Mouse (Mus musculus) adrenal gland, adult 8-10 months (tissue): ENCODE measurements around the gene Gm11939. TPM values are rescaled to one million over a fixed set of nuclear protein-coding genes. Genes with fewer than 3 reads are reported as not detected.

Experiments
- total RNA-seq, 4 experiments: library from RNA; stranded (reverse); gene quantifications; 2 replicates each; pipeline ENCODE4 v1.2.4; 2022

Gm11939 gene
- total RNA-seq, 4 experiments from 2014 or later: not detected

Other genes starting within 250 kb of the Gm11939 start
- not detected for gene Krt25, start 236.5 kb downstream of the Gm11939 start, total RNA-seq
- not detected for gene Krt26, start 221.5 kb downstream of the Gm11939 start, total RNA-seq
- gene Krt27, start 208.4 kb downstream of the Gm11939 start, total RNA-seq: not detected
- gene Krt28, start 184.6 kb downstream of the Gm11939 start, total RNA-seq: not detected
- 1 to 10 TPM; 4.5 to 9.5 (median 8.0) TPM for gene Krt10, start 170.1 kb downstream of the Gm11939 start, total RNA-seq
- gene Krt12, start 137.2 kb downstream of the Gm11939 start, total RNA-seq: not detected
- gene Krt20, start 121.3 kb downstream of the Gm11939 start, total RNA-seq: under 1 TPM in 1 of 4 experiments, not detected in 3; 0.13 TPM
- under 1 TPM in 1 of 4 experiments, not detected in 3; 0.20 TPM for gene Krt23, start 66.3 kb downstream of the Gm11939 start, total RNA-seq
- not detected for gene Krt39, start 38.1 kb downstream of the Gm11939 start, total RNA-seq
- not detected for gene Krt40, start 16.3 kb downstream of the Gm11939 start, total RNA-seq
- gene Krtap3-3, start 8.6 kb downstream of the Gm11939 start, total RNA-seq: not detected
- gene Krtap3-2, start 2.6 kb downstream of the Gm11939 start, total RNA-seq: not detected
- not detected for gene Krtap3-1, start 7.2 kb upstream of the Gm11939 start, total RNA-seq
- not detected for gene Krtap1-5, start 21.6 kb upstream of the Gm11939 start, total RNA-seq
- not detected for gene Krtap1-4, start 24.2 kb upstream of the Gm11939 start, total RNA-seq
- gene Krtap1-3, start 31.9 kb upstream of the Gm11939 start, total RNA-seq: not detected
- not detected for gene Krtap9-3, start 38.6 kb upstream of the Gm11939 start, total RNA-seq
- not detected for gene Gm11938, start 43.8 kb upstream of the Gm11939 start, total RNA-seq
- not detected for gene Gm11937, start 50.7 kb upstream of the Gm11939 start, total RNA-seq
- gene Krtap2-4, start 55.4 kb upstream of the Gm11939 start, total RNA-seq: not detected
- not detected for gene Gm11562, start 61.0 kb upstream of the Gm11939 start, total RNA-seq
- gene Krtap4-1, start 68.8 kb upstream of the Gm11939 start, total RNA-seq: not detected
- gene Krtap4-2, start 75.6 kb upstream of the Gm11939 start, total RNA-seq: not detected
- not detected for gene Krtap4-7, start 84.6 kb upstream of the Gm11939 start, total RNA-seq
- gene Gm11555, start 90.8 kb upstream of the Gm11939 start, total RNA-seq: not detected
- gene Gm11563, start 99.5 kb upstream of the Gm11939 start, total RNA-seq: not detected
- gene Krtap4-6, start 106.5 kb upstream of the Gm11939 start, total RNA-seq: not detected
- not detected for gene Gm14190, start 131.3 kb upstream of the Gm11939 start, total RNA-seq
- not detected for gene Gm14180, start 174.8 kb upstream of the Gm11939 start, total RNA-seq
- not detected for gene Gm11595, start 213.4 kb upstream of the Gm11939 start, total RNA-seq
- not detected for gene Krtap4-8, start 221.2 kb upstream of the Gm11939 start, total RNA-seq
- not detected for gene Krtap4-9, start 225.7 kb upstream of the Gm11939 start, total RNA-seq
- not detected for gene Gm11596, start 234.0 kb upstream of the Gm11939 start, total RNA-seq
- not detected for gene Gm11569, start 239.5 kb upstream of the Gm11939 start, total RNA-seq
- not detected for gene Gm11554, start 245.0 kb upstream of the Gm11939 start, total RNA-seq